Mouse (Mus musculus) heart, postnatal 25 days (tissue): ENCODE data around the gene Serpinb9b. TPM values are rescaled to one million over a fixed set of nuclear protein-coding genes. Genes with fewer than 3 reads are reported as not detected.
"Not testable (repeated sequence)": the region's sequence is repeated elsewhere in the genome, so short reads cannot be mapped to it uniquely, and the experiment has no call there.

ENCODE experiments used
- DNase-seq: peaks from one replicate; pipeline ENCODE4 v3.0.0; 2022; ENCODE audit warnings: low spot score
- intact Hi-C: fragments of 180-260 bp; cut with DNase I; formaldehyde crosslinking; loops from one replicate; pipeline ENCODE4 v1.15.1; 2025
- total RNA-seq, 2 experiments: library from RNA; stranded (reverse); gene quantifications; 2 replicates each; pipeline ENCODE4 v1.2.3; 2021

The Serpinb9b gene
- total RNA-seq, result under 1 TPM in 1 of 2 experiments, not detected in 1; 0.20 TPM

GRCm38 (mm10) chr13:33027244-33027643 lies at the start of gene Serpinb9b:
Serpinb9b (plus strand) TSS chr13:33027416.
- DNase-seq, result no peak
- intact Hi-C loops, result no loop called here

- DNase-seq, result no peak
- intact Hi-C loops, result no loop called here
These were observed 44.6 kb upstream of the Serpinb9b start for GRCm38 (mm10) chr13:32982556-32983042.

- intact Hi-C loops, result no loop called here
- no peak for DNase-seq
These were observed 41.0 kb upstream of the Serpinb9b start for GRCm38 (mm10) chr13:32986256-32986655.

- intact Hi-C loops, result no loop called here
These were observed 33.9 kb upstream of the Serpinb9b start for GRCm38 (mm10) chr13:32993152-32993893.

GRCm38 (mm10) chr13:32993894-32994242 lies 33.3 kb upstream of the Serpinb9b start:
- no peak for DNase-seq
- intact Hi-C loops, result no loop called here

More at GRCm38 (mm10) chr13:32993152-32993893, 33.9 kb upstream of the Serpinb9b start:
- DNase-seq, result no peak

GRCm38 (mm10) chr13:32995051-32995450 lies 32.2 kb upstream of the Serpinb9b start:
- intact Hi-C loops, result no loop called here
- DNase-seq, result no peak

GRCm38 (mm10) chr13:33001341-33001740 lies 25.9 kb upstream of the Serpinb9b start:
- intact Hi-C loops, result loop anchor here (5.0 kb wide), 1 partner anchor 34 kb away; the partner anchor contains the start of gene Serpinb6b
- DNase-seq, result no peak

GRCm38 (mm10) chr13:33002950-33003349 lies 24.3 kb upstream of the Serpinb9b start, which contains the start of gene Serpinb9:
Serpinb9 (plus strand) TSS chr13:33003250.
- no peak for DNase-seq
- intact Hi-C loops, result loop anchor here (5.0 kb wide), 1 partner anchor 36 kb away; the partner anchor contains the start of gene Serpinb6b

- intact Hi-C loops, result loop anchor here (2.0 to 5.0 kb wide), 2 partner anchors 36 to 101 kb away; partner anchors contain the start of gene Serpinb6b
- DNase-seq, result no peak
These were observed 23.4 kb upstream of the Serpinb9b start for GRCm38 (mm10) chr13:33003523-33004413.

- intact Hi-C loops, result loop anchor here (2.0 to 5.0 kb wide), 2 partner anchors 37 to 102 kb away; partner anchors contain the start of gene Serpinb6b
- peak; percentile 84 for DNase-seq
These were observed 22.7 kb upstream of the Serpinb9b start for GRCm38 (mm10) chr13:33004414-33005105.

GRCm38 (mm10) chr13:33005501-33006075 lies 21.6 kb upstream of the Serpinb9b start:
- DNase-seq, result no peak
- intact Hi-C loops, result loop anchor here (2.0 kb wide), 1 partner anchor 103 kb away; no protein-coding TSS in a partner anchor

- intact Hi-C loops, result no loop called here
- no peak for DNase-seq
These were observed 20.7 kb upstream of the Serpinb9b start for GRCm38 (mm10) chr13:33006555-33006954.

- no peak for DNase-seq
- intact Hi-C loops, result loop anchor here (5.0 kb wide), 1 partner anchor 60 kb away; no protein-coding TSS in a partner anchor
These were observed 14.8 kb upstream of the Serpinb9b start for GRCm38 (mm10) chr13:33012395-33012794.

- DNase-seq, result no peak
- intact Hi-C loops, result loop anchor here (5.0 kb wide), 1 partner anchor 59 kb away; no protein-coding TSS in a partner anchor
These were observed 13.9 kb upstream of the Serpinb9b start for GRCm38 (mm10) chr13:33013271-33013670.

GRCm38 (mm10) chr13:33022371-33022770 lies 4.8 kb upstream of the Serpinb9b start:
- no peak for DNase-seq
- intact Hi-C loops, result no loop called here

- intact Hi-C loops, result no loop called here
These were observed 674 bp upstream of the Serpinb9b start for GRCm38 (mm10) chr13:33026427-33027057.

GRCm38 (mm10) chr13:33028146-33028545 lies 930 bp downstream of the Serpinb9b start:
- DNase-seq, result no peak
- intact Hi-C loops, result no loop called here

More at GRCm38 (mm10) chr13:33026427-33027057, 674 bp upstream of the Serpinb9b start:
- no peak for DNase-seq

- intact Hi-C loops, result no loop called here
- no peak for DNase-seq
These were observed 1.3 kb downstream of the Serpinb9b start for GRCm38 (mm10) chr13:33028550-33028949.

GRCm38 (mm10) chr13:33029478-33029877 lies 2.3 kb downstream of the Serpinb9b start:
- intact Hi-C loops, DNase-seq: not testable (repeated sequence)
